Mouse (Mus musculus) myocyte (in vitro differentiated cells): ENCODE data around the gene 4930556J24Rik. TPM values are rescaled to one million over a fixed set of nuclear protein-coding genes. Genes with fewer than 3 reads are reported as not detected.

ENCODE experiments used
- H3K27me3 ChIP-seq: one replicate; pipeline ENCODE4 v1.6.1; 2011; ENCODE audit not compliant: control insufficient read depth, insufficient read depth, insufficient read length
- H3K36me3 ChIP-seq: one replicate; pipeline ENCODE4 v1.6.1; 2011; ENCODE audit not compliant: control insufficient read depth, insufficient read depth
- H3K4me2 ChIP-seq: one replicate; pipeline ENCODE4 v1.6.1; 2011; ENCODE audit warnings: low read depth, control low read depth
- H3K4me3 ChIP-seq: one replicate; pipeline ENCODE4 v1.5.1; 2011; ENCODE audit warnings: mild to moderate bottlenecking, control low read depth, moderate library complexity
- H3K79me2 ChIP-seq: one replicate; pipeline ENCODE4 v1.6.1; 2011; ENCODE audit not compliant: control insufficient read depth, insufficient read depth
- H3ac ChIP-seq: one replicate; pipeline ENCODE4 v1.6.1; 2011; ENCODE audit not compliant: control insufficient read depth, insufficient read length
- CEBPB ChIP-seq: IDR thresholded peaks from 2 replicates; pipeline ENCODE4 v1.6.1; 2011; ENCODE audit warnings: mild to moderate bottlenecking, moderate library complexity; ENCODE audit not compliant: poor library complexity, insufficient read depth, severe bottlenecking
- E2F4 ChIP-seq: IDR thresholded peaks from one replicate; pipeline ENCODE4 v1.6.1; 2011; ENCODE audit warnings: mild to moderate bottlenecking, control low read depth, moderate library complexity; ENCODE audit not compliant: insufficient read depth
- MAX ChIP-seq: IDR thresholded peaks from one replicate; pipeline ENCODE4 v1.6.1; 2011; ENCODE audit warnings: low read depth, mild to moderate bottlenecking, control low read depth
- MYOD1 ChIP-seq, 3 experiments: IDR thresholded peaks; one replicate each; pipeline ENCODE4 v1.6.1; 2011; ENCODE audit warnings: control low read depth in 2 of 3, low read depth in 2 of 3, mild to moderate bottlenecking in 2 of 3, moderate library complexity in 1 of 3; ENCODE audit not compliant: insufficient read length in 2 of 3, control insufficient read depth in 1 of 3
- MYOG ChIP-seq, 3 experiments: IDR thresholded peaks; one replicate each; pipeline ENCODE4 v1.6.1; 2011; ENCODE audit warnings: control low read depth in 2 of 3, low read depth in 2 of 3, mild to moderate bottlenecking in 2 of 3; ENCODE audit not compliant: insufficient read length in 2 of 3, control insufficient read depth in 1 of 3, insufficient read depth in 1 of 3
- POLR2A ChIP-seq: IDR thresholded peaks from one replicate; pipeline ENCODE4 v1.6.1; 2011; ENCODE audit warnings: low read depth, mild to moderate bottlenecking, control low read depth, moderate library complexity; ENCODE audit not compliant: insufficient read length
- POLR2AphosphoS2 ChIP-seq: IDR thresholded peaks from one replicate; pipeline ENCODE4 v1.6.1; 2011; ENCODE audit warnings: low read depth, control low read depth; ENCODE audit not compliant: insufficient read length
- REST ChIP-seq: IDR thresholded peaks from one replicate; pipeline ENCODE4 v1.6.1; 2011; ENCODE audit warnings: mild to moderate bottlenecking, control low read depth, moderate library complexity; ENCODE audit not compliant: insufficient read depth, insufficient read length
- SRF ChIP-seq: IDR thresholded peaks from one replicate; pipeline ENCODE4 v1.6.1; 2011; ENCODE audit warnings: low read depth; ENCODE audit not compliant: control insufficient read depth, insufficient read length
- TCF12 ChIP-seq: IDR thresholded peaks from one replicate; pipeline ENCODE4 v1.6.1; 2011; ENCODE audit warnings: mild to moderate bottlenecking, control low read depth; ENCODE audit not compliant: poor library complexity, insufficient read depth, severe bottlenecking
- TCF3 ChIP-seq: IDR thresholded peaks from one replicate; pipeline ENCODE4 v1.6.1; 2011; ENCODE audit warnings: low read depth, control low read depth; ENCODE audit not compliant: insufficient read length
- USF1 ChIP-seq: IDR thresholded peaks from one replicate; pipeline ENCODE4 v1.6.1; 2011; ENCODE audit warnings: low read depth, mild to moderate bottlenecking, control low read depth, moderate library complexity
- polyA plus RNA-seq: library from polyadenylated mRNA; unstranded; fragments of >200 nt; fragmentation: generic; extraction: Trizol; gene quantifications from one replicate; pipeline ENCODE4 v1.2.1, GENCODE M21; 2012; ENCODE audit warnings: missing spikeins

4930556J24Rik gene
- polyA plus RNA-seq, 1 experiment: 0.14 TPM

DNA sequence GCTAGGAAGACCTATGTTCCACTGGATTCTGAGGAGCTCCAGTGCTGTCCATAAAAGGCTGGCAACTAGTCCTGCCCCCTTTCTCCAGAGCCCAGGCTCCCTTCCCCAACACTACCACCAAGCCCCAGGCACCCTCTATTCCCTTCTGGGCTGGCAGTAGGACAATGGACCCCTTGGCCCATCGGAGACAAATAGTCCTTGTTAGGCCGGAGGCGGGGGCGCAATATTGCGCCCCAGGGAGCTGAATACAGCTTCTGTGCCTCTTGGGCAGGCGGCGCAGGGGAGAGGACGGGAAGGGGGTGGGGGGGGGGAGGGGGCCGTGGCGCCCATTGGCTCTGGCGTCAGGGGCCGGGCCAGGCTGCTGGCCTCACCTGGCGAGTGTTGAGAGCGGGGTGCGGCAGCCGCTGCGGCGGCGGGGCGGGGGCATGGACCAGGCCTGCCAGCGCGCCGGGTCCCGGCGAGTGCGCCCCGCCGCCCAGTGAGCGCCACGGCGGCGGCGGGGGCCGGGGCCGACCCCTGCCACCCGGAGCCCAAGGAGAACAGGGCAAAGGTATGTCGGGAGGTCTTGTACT is 6.8 kb upstream of the 4930556J24Rik start, which contains the start of gene Gal3st1:
TSS of gene Gal3st1 (plus strand) at position 346 of the 572 bp plus-strand sequence.
- Histone ChIP-seq H3ac (no peak within 1 kb of the TSS), H3K79me2 (no peaks in the 10 kb centered on the region), H3K4me2 (no peak within 1 kb of the TSS), H3K36me3 (peaks cover 14% of the 10 kb centered on the region), H3K4me3 (no peak within 1 kb of the TSS), H3K27me3 (no peaks in the 10 kb centered on the region)
- no peak for TF ChIP-seq E2F4
- TF ChIP-seq POLR2A: no peak
- TF ChIP-seq CEBPB: no peak
- no peak for TF ChIP-seq USF1
- no peak for TF ChIP-seq MYOG (IDR thresholded peaks at IDR 0.05; ENCODE audit: control insufficient read depth in 1 of 3, insufficient read depth in 1 of 3, insufficient read length in 2 of 3, low read depth in 2 of 3)
- no peak for TF ChIP-seq SRF

DNA sequence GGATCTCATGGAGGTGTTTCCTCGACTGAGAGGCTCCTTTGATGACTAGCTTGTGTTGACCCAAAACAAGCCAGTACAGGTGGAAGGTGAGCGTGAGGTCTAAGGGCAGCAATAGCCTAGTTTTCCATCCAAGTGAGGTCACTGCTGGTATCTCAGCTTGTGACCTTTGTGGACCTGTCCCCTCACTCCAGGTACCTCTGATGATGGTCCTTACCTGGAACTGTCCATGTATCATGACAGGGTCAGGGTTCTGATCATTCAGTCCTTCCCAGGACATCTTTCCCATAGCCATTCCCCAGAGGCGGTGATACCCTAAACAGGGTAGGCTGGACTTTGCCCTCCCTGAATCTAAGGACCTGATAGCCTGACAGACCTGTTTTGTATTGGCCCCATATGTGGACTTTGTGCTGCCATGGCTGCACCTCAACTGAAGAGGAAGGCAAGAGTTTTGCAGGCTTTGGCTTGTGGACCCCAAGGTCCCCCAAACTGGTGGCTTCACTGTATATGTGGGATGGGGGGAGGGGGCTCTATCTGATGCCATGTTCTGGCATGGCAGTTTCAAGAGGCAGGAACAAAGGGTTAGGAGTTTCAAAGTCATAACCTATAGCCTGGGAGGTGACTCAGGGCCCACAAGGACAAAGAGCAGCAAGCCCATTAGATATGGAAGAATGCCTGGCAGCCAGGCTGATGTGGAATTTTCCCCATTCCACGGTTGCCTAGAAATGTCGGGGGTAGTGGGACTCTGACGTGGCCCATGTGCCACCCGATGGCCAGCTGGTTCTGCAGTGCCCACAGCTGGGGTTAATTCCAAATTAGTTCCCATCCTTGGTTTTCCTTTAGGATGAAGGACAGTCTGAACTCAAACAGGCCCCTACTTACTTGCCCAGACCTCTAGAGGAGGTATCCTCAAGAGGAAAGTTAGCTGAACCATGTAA is 6.0 kb upstream of the 4930556J24Rik start:
- H3K4me2 ChIP-seq: no peak overlapping the region
- peaks cover 20% of the 10 kb centered on the region for H3K36me3 ChIP-seq
- no peak overlapping the region for H3K4me3 ChIP-seq
- TF ChIP-seq MYOG (IDR thresholded peaks at IDR 0.05; ENCODE audit: control insufficient read depth in 1 of 3, insufficient read depth in 1 of 3, insufficient read length in 2 of 3, low read depth in 2 of 3): no peak
- TF ChIP-seq CEBPB: no peak
- TF ChIP-seq TCF12: no peak
- TF ChIP-seq POLR2A: no peak
- TF ChIP-seq USF1: no peak
- no peak for TF ChIP-seq MAX
- peak; percentile 51 for TF ChIP-seq POLR2AphosphoS2
- no peak for TF ChIP-seq SRF
- no peaks in the 10 kb centered on the region for H3K27me3 ChIP-seq
- H3ac ChIP-seq: no peak overlapping the region
- no peaks in the 10 kb centered on the region for H3K79me2 ChIP-seq

GRCm38 (mm10) chr11:3981536-3981935 is 5.0 kb upstream of the 4930556J24Rik start:
- Histone ChIP-seq H3K27me3 (no peaks in the 10 kb centered on the region), H3K79me2 (no peaks in the 10 kb centered on the region), H3K4me2 (no peak overlapping the region), H3K4me3 (no peak overlapping the region), H3K36me3 (peaks cover 20% of the 10 kb centered on the region), H3ac (no peak overlapping the region)
- no peak for TF ChIP-seq SRF
- TF ChIP-seq E2F4: no peak
- no peak for TF ChIP-seq MAX
- TF ChIP-seq CEBPB: no peak
- no peak for TF ChIP-seq USF1
- no peak for TF ChIP-seq TCF3
- TF ChIP-seq MYOD1 (IDR thresholded peaks at IDR 0.05; ENCODE audit: control insufficient read depth in 1 of 3, insufficient read length in 2 of 3, low read depth in 2 of 3): no peak

GRCm38 (mm10) chr11:3978421-3978820 is 1.8 kb upstream of the 4930556J24Rik start:
- no peak overlapping the region for H3ac ChIP-seq
- TF ChIP-seq TCF12 (no peak), SRF (no peak), MYOG (IDR thresholded peaks at IDR 0.05; ENCODE audit: control insufficient read depth in 1 of 3, insufficient read depth in 1 of 3, insufficient read length in 2 of 3, low read depth in 2 of 3) (no peak), E2F4 (no peak), POLR2A (no peak), MYOD1 (IDR thresholded peaks at IDR 0.05; ENCODE audit: control insufficient read depth in 1 of 3, insufficient read length in 2 of 3, low read depth in 2 of 3) (no peak), TCF3 (no peak)

GRCm38 (mm10) chr11:3974311-3974710 is 2.3 kb downstream of the 4930556J24Rik start:
- H3ac ChIP-seq: no peak overlapping the region
- no peaks in the 10 kb centered on the region for H3K79me2 ChIP-seq
- TF ChIP-seq POLR2AphosphoS2 (no peak), POLR2A (no peak), MYOD1 (IDR thresholded peaks at IDR 0.05; ENCODE audit: control insufficient read depth in 1 of 3, insufficient read length in 2 of 3, low read depth in 2 of 3) (no peak), REST (no peak), USF1 (no peak)
- no peak overlapping the region for H3K4me3 ChIP-seq
- no peak overlapping the region for H3K4me2 ChIP-seq
- H3K27me3 ChIP-seq: no peaks in the 10 kb centered on the region
- peaks cover 57% of the 10 kb centered on the region for H3K36me3 ChIP-seq

More at GRCm38 (mm10) chr11:3978421-3978820, 1.8 kb upstream of the 4930556J24Rik start:
- Histone ChIP-seq H3K4me3 (no peak overlapping the region), H3K79me2 (no peaks in the 10 kb centered on the region), H3K4me2 (no peak overlapping the region), H3K36me3 (peaks cover 29% of the 10 kb centered on the region), H3K27me3 (no peaks in the 10 kb centered on the region)
